Mouse (Mus musculus) MEL (cell line): ENCODE measurements at regions not wholly inside any gene's neighbourhood (a gene's known extent, or its start where the extent isn't known, plus 50 kb on each side); places are given as distances from the start of the nearest gene placed in this dataset.

ENCODE experiments used
- DNase-seq: peaks from one replicate; pipeline ENCODE4 v3.0.0; 2011; ENCODE audit warnings: low read depth, low spot score
- H3K27ac ChIP-seq: 2 replicates; pipeline ENCODE4 v1.5.1; 2012; ENCODE audit warnings: low read depth, mild to moderate bottlenecking, control low read depth, low read length, moderate library complexity; ENCODE audit not compliant: control insufficient read depth
- H3K27me3 ChIP-seq, 2 experiments: fragments of 150-350 bp in 1 of 2; sonication (generic) in 1 of 2; 2 replicates each; pipeline ENCODE4 v1.6.1; 2012; ENCODE audit warnings: low read length in 2 of 2, mild to moderate bottlenecking in 2 of 2, improper control_type of control experiment in 1 of 2, moderate library complexity in 1 of 2; ENCODE audit not compliant: insufficient read depth in 2 of 2, control insufficient read depth in 1 of 2
- H3K36me3 ChIP-seq, 2 experiments: 2 replicates each; pipeline ENCODE4 v1.6.1; 2012 to 2014; ENCODE audit warnings: low read length in 2 of 2, improper control_type of control experiment in 1 of 2, inconsistent platforms in 1 of 2, mild to moderate bottlenecking in 1 of 2; ENCODE audit not compliant: insufficient read depth in 2 of 2, control insufficient read depth in 1 of 2
- H3K4me1 ChIP-seq, 2 experiments: fragments of 150-350 bp in 1 of 2; sonication (generic) in 1 of 2; 2 replicates each; pipeline ENCODE4 v1.6.1; 2012; ENCODE audit warnings: low read length in 2 of 2, improper control_type of control experiment in 1 of 2, mild to moderate bottlenecking in 1 of 2; ENCODE audit not compliant: insufficient read depth in 2 of 2, control insufficient read depth in 1 of 2
- H3K4me3 ChIP-seq, 2 experiments: fragments of 150-350 bp in 1 of 2; sonication (generic) in 1 of 2; 2 replicates each; pipeline ENCODE4 v1.5.1; 2012; ENCODE audit warnings: low read depth in 2 of 2, low read length in 2 of 2, mild to moderate bottlenecking in 2 of 2, moderate library complexity in 2 of 2, control low read depth in 1 of 2, improper control_type of control experiment in 1 of 2; ENCODE audit not compliant: control insufficient read depth in 1 of 2, insufficient read depth in 1 of 2
- H3K79me2 ChIP-seq: 2 replicates; pipeline ENCODE4 v1.6.1; 2012; ENCODE audit warnings: mild to moderate bottlenecking, low read length, moderate library complexity; ENCODE audit not compliant: control insufficient read depth, poor library complexity, insufficient read depth
- H3K9ac ChIP-seq: 2 replicates; pipeline ENCODE4 v1.6.1; 2012; ENCODE audit warnings: low read depth, mild to moderate bottlenecking, control low read depth, low read length, moderate library complexity; ENCODE audit not compliant: control insufficient read depth, poor library complexity, severe bottlenecking
- H3K9me3 ChIP-seq: fragments of 150-350 bp; sonication (generic); replicated peaks from 2 replicates; pipeline ENCODE4 v1.6.1; 2012; ENCODE audit warnings: mild to moderate bottlenecking, low read length, improper control_type of control experiment, moderate library complexity; ENCODE audit not compliant: insufficient read depth
- BHLHE40 ChIP-seq: IDR thresholded peaks from 2 replicates; pipeline ENCODE4 v1.6.1; 2012; ENCODE audit warnings: low read depth, mild to moderate bottlenecking, inconsistent platforms, low read length, improper control_type of control experiment, borderline replicate concordance
- E2F4 ChIP-seq: IDR thresholded peaks from 2 replicates; pipeline ENCODE4 v1.6.1; 2011; ENCODE audit warnings: low read depth, low read length, improper control_type of control experiment, borderline replicate concordance
- ELF1 ChIP-seq: IDR thresholded peaks from 2 replicates; pipeline ENCODE4 v1.6.1; 2014; ENCODE audit warnings: low read depth, mild to moderate bottlenecking, inconsistent platforms, low read length, improper control_type of control experiment, moderate library complexity
- EP300 ChIP-seq, 2 experiments: IDR thresholded peaks; 2 replicates each; pipeline ENCODE4 v1.6.1; 2011; ENCODE audit warnings: improper control_type of control experiment in 2 of 2, low read length in 2 of 2, low read depth in 1 of 2, mild to moderate bottlenecking in 1 of 2
- ETS1 ChIP-seq: IDR thresholded peaks from 2 replicates; pipeline ENCODE4 v1.6.1; 2012; ENCODE audit warnings: low read depth, mild to moderate bottlenecking, inconsistent platforms, low read length, improper control_type of control experiment, moderate library complexity
- HCFC1 ChIP-seq: IDR thresholded peaks from 2 replicates; pipeline ENCODE4 v1.6.1; 2012; ENCODE audit warnings: low read depth, mild to moderate bottlenecking, inconsistent platforms, low read length, improper control_type of control experiment, moderate library complexity
- JUND ChIP-seq: IDR thresholded peaks from 2 replicates; pipeline ENCODE4 v1.6.1; 2011; ENCODE audit warnings: low read depth, mild to moderate bottlenecking, improper control_type of control experiment, low read length
- KAT2A ChIP-seq: conservative IDR thresholded peaks from 2 replicates; pipeline ENCODE4 v1.6.1; 2012; ENCODE audit warnings: low read depth, low read length, improper control_type of control experiment, inconsistent platforms
- MAX ChIP-seq: IDR thresholded peaks from 2 replicates; pipeline ENCODE4 v1.6.1; 2011; ENCODE audit warnings: low read length, improper control_type of control experiment
- MEF2A ChIP-seq: IDR thresholded peaks from 2 replicates; pipeline ENCODE4 v1.6.1; 2014; ENCODE audit warnings: low read depth, mild to moderate bottlenecking, inconsistent platforms, low read length, improper control_type of control experiment; ENCODE audit not compliant: poor library complexity, insufficient replicate concordance, severe bottlenecking; ENCODE audit errors: extremely low read depth
- POLR2AphosphoS2 ChIP-seq: IDR thresholded peaks from 2 replicates; pipeline ENCODE4 v1.6.1; 2011; ENCODE audit warnings: low read length, improper control_type of control experiment
- RCOR1 ChIP-seq: IDR thresholded peaks from 2 replicates; pipeline ENCODE4 v1.6.1; 2012; ENCODE audit warnings: low read depth, mild to moderate bottlenecking, inconsistent platforms, low read length, improper control_type of control experiment
- SMC3 ChIP-seq: IDR thresholded peaks from 2 replicates; pipeline ENCODE4 v1.6.1; 2011; ENCODE audit warnings: low read depth, low read length, improper control_type of control experiment
- TAL1 ChIP-seq: IDR thresholded peaks from 2 replicates; pipeline ENCODE4 v1.6.1; 2012; ENCODE audit warnings: mild to moderate bottlenecking, inconsistent platforms, low read length, moderate library complexity, mixed read lengths
- TCF12 ChIP-seq: IDR thresholded peaks from 2 replicates; pipeline ENCODE4 v1.6.1; 2014; ENCODE audit warnings: low read depth, mild to moderate bottlenecking, inconsistent platforms, low read length, improper control_type of control experiment, moderate library complexity
- UBTF ChIP-seq: IDR thresholded peaks from 2 replicates; pipeline ENCODE4 v1.6.1; 2012; ENCODE audit warnings: low read depth, mild to moderate bottlenecking, inconsistent platforms, low read length, improper control_type of control experiment, moderate library complexity, borderline replicate concordance; ENCODE audit not compliant: insufficient read depth
- USF2 ChIP-seq, 2 experiments: IDR thresholded peaks; 2 replicates each; pipeline ENCODE4 v1.6.1; 2011 to 2012; ENCODE audit warnings: improper control_type of control experiment in 2 of 2, low read length in 2 of 2, borderline replicate concordance in 1 of 2, inconsistent platforms in 1 of 2, low read depth in 1 of 2, mild to moderate bottlenecking in 1 of 2; ENCODE audit not compliant: insufficient read depth in 1 of 2
- ZKSCAN1 ChIP-seq: IDR thresholded peaks from 2 replicates; pipeline ENCODE4 v1.6.1; 2012; ENCODE audit warnings: low read depth, mild to moderate bottlenecking, inconsistent platforms, low read length, improper control_type of control experiment, moderate library complexity

GRCm38 (mm10) chr1:12192588-12192987 lies 778.7 kb downstream of the A830018L16Rik start:
- Histone ChIP-seq H3K4me3 (no peak overlapping the region), H3K79me2 (no peaks in the 10 kb centered on the region), H3K36me3 (no peaks in the 10 kb centered on the region), H3K9me3 (no peaks in the 10 kb centered on the region), H3K27ac (no peak overlapping the region), H3K27me3 (no peaks in the 10 kb centered on the region), H3K9ac (no peak overlapping the region), H3K4me1 (no peaks in the 10 kb centered on the region)
- DNase-seq: no peak
- TF ChIP-seq MAX (no peak), KAT2A (no peak), UBTF (no peak)

- no peaks in the 10 kb centered on the region for H3K36me3 ChIP-seq
Measured at GRCm38 (mm10) chr1:12231089-12231488, 817.2 kb downstream of the A830018L16Rik start.

GRCm38 (mm10) chr1:12242090-12242489 lies 828.2 kb downstream of the A830018L16Rik start:
- Histone ChIP-seq H3K27me3 (no peaks in the 10 kb centered on the region), H3K36me3 (no peaks in the 10 kb centered on the region), H3K4me3 (no peak overlapping the region), H3K4me1 (no peaks in the 10 kb centered on the region), H3K79me2 (no peaks in the 10 kb centered on the region), H3K9ac (no peak overlapping the region), H3K9me3 (no peaks in the 10 kb centered on the region), H3K27ac (no peak overlapping the region)
- DNase-seq: no peak
- TF ChIP-seq POLR2AphosphoS2 (no peak), USF2 (IDR thresholded peaks at IDR 0.05; ENCODE audit: borderline replicate concordance in 1 of 2, insufficient read depth in 1 of 2, low read depth in 1 of 2, low read length in 2 of 2) (no peak), BHLHE40 (no peak), HCFC1 (no peak), TAL1 (no peak), ETS1 (no peak), RCOR1 (no peak)
- TF ChIP-seq, all 39 proteins: peak for 0

More at GRCm38 (mm10) chr1:12231089-12231488, 817.2 kb downstream of the A830018L16Rik start:
- DNase-seq: no peak
- Histone ChIP-seq H3K4me3 (no peak overlapping the region), H3K27me3 (no peaks in the 10 kb centered on the region), H3K4me1 (no peaks in the 10 kb centered on the region), H3K9ac (no peak overlapping the region), H3K9me3 (no peaks in the 10 kb centered on the region), H3K27ac (no peak overlapping the region), H3K79me2 (no peaks in the 10 kb centered on the region)
- TF ChIP-seq MEF2A (no peak), E2F4 (no peak), TCF12 (no peak), EP300 (IDR thresholded peaks at IDR 0.05; ENCODE audit: low read depth in 1 of 2, low read length in 2 of 2) (no peak), KAT2A (no peak), SMC3 (no peak), ZKSCAN1 (no peak), JUND (no peak), ELF1 (no peak), BHLHE40 (no peak)
